Mouse (Mus musculus) adrenal gland, adult 8-10 months (tissue): ENCODE measurements around the gene Prpf18. TPM values are rescaled to one million over a fixed set of nuclear protein-coding genes. Genes with fewer than 3 reads are reported as not detected.
A peak's percentile ranks its signal among the peaks of the same experiment; 100 is the strongest.
"Not testable (repeated sequence)": the region's sequence is repeated elsewhere in the genome, so short reads cannot be mapped to it uniquely, and the experiment has no call there.

Experiments
- DNase-seq: peaks from one replicate; pipeline ENCODE4 v3.0.0; 2022
- total RNA-seq, 4 experiments: library from RNA; stranded (reverse); gene quantifications; 2 replicates each; pipeline ENCODE4 v1.2.4; 2022

Prpf18 gene
- 10 to 100 TPM; 50.7 to 54.5 (median 51.7) TPM for total RNA-seq

DNA sequence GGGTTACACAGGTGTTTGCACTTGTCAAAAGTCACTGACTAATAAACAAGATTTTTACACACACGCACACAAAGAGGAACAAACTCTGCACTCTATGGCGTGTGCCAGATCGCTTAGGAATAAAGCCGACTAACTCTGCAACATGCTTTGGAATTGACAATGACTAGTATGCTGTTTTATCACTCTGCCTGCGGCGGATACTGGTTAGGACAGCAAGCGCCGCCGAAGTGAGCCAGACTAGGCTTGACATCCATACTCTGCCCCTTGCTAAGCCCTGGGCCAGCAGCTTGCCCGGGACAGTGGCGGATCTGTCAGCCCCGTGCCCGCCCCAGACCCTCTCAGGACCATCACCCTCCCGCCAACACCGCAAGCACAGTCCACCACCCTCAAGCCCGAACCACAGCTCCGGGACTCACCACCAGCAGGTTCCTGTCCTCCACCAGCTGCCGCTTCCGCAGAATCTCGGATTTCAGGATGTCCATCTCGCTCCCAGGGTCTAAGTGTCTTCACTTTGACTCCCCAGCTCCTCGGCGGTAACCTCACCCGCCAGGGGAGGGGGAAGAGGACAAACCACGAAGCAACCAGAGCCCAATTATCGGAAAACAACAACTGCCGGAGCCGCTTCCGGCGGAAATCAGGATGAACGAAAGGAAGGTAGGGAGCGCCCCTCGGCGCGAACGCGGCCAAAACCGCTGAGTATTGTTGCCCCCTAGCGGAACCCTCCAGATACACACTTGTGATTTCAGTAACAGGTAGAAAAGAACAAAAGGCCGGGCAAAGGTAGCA lies at the start of gene Prpf18:
TSS of gene Prpf18 (minus strand) at position 614 of the 786 bp plus-strand sequence.
- DNase-seq: peak; percentile 84

GRCm38 (mm10) chr2:4679886-4680285 lies 28.0 kb upstream of the Prpf18 start:
- no peak for DNase-seq

- DNase-seq: no peak
Observed at GRCm38 (mm10) chr2:4671636-4672035, 19.7 kb upstream of the Prpf18 start.

DNA sequence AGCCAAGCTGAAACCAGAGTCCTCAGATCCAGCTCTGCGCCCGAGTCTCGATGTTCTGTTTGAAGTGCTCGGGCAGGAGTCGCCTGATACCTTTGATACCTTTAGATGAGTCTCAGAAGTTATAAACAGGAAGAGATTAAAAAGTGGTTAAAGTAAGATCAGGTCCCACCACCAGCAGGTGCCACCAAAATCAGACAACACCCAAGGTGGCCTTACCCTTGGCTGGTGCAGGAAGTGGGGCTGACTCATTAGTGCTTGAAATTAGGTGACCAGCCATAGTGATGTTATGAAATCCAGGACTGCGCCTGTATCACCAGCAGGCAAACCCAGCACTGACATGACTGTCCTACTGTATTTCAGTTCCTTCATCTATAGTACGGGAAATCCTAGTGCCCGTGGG lies 17.8 kb upstream of the Prpf18 start:
- DNase-seq: no peak

DNA sequence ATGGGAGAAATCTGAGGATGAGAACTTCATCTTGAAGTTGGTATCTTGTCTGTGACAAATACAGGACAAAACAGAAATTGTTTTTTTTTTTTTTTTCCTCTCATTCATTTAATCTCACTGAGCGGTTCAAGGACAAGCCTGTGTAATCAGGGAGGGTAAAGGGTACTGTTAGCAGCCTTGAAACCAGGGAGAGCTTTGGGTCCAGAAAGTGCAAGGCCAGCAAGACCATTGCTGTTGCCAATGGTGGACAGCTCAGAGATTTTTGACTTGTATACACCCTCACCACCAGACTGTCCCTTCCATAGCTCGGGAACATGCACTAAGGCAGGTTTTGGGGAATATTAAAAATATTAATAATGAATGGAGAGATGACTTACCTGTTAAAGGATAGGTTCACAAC lies 16.7 kb upstream of the Prpf18 start:
- DNase-seq: peak; percentile 62

GRCm38 (mm10) chr2:4660677-4661076 lies 8.8 kb upstream of the Prpf18 start:
- DNase-seq: no peak

- DNase-seq: no peak
Observed at GRCm38 (mm10) chr2:4649646-4650045, 2.3 kb downstream of the Prpf18 start.

DNA sequence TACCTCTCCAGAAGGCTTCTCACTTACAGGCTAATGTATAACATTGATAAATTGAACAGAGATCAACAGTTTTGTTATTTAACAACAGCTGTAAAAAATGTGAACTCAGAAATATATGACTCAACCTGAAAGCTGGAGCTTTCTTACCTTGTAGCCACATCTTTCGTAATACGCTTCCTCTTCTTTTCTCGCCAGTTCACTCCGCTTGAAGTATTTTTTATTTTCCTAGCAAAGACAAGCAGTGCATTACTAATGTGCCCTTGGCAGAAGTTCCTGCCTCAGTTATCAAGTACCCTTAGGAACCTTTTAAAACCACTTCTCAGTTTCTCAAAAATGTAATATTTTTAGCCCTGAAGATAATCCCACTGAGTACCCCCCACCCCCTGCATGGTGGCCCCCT lies 3.8 kb downstream of the Prpf18 start:
- no peak for DNase-seq

DNA sequence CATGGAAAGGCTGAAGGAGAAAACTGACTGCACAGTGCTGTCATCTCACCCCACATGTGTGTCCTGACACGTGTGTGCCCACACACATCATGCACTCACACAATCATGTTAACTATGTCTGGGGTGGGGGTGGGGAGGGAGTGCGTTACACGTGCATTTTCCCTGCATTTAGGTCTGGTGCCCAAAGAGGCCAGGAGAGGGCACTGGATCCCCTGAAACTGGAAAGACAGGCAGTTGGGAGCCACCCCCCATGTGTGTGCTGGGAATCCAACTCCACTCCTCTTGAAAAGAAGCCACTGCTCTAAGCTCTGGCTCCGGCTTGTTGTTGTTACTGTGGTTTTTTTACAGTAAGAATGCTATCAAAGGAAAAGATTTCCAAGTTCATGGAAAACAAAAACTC lies 6.8 kb downstream of the Prpf18 start:
- no peak for DNase-seq

GRCm38 (mm10) chr2:4638189-4638588 lies 13.7 kb downstream of the Prpf18 start:
- DNase-seq: no peak

GRCm38 (mm10) chr2:4636656-4637055 lies 15.3 kb downstream of the Prpf18 start:
- peak; percentile 51 for DNase-seq

DNA sequence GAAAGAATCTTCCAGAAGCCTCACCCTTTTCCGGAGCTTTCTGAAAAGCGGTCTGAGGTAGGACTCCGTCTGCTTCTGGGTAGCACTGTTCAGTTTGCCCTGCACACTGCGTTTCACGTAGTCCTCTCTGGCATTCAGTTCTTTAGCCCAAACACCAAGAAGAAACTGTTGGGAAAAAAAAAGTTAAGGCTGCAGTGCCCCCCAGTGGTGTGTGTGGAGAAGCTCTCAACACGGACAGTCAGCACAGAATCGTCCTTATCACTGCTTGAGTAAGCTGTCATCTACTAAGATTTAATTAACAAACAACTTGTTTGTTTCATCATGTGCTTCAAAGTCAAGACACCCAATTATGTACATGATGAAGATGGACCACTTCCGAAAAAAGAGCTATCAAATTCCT lies 16.1 kb downstream of the Prpf18 start:
- DNase-seq: no peak

- DNase-seq: no peak
Observed at GRCm38 (mm10) chr2:4630197-4630835, 21.6 kb downstream of the Prpf18 start.

- no peak for DNase-seq
Observed at GRCm38 (mm10) chr2:4629470-4629869, 22.4 kb downstream of the Prpf18 start.

GRCm38 (mm10) chr2:4628920-4629319 lies 23.0 kb downstream of the Prpf18 start:
- no peak for DNase-seq

GRCm38 (mm10) chr2:4626911-4627310 lies 25.0 kb downstream of the Prpf18 start:
- no peak for DNase-seq

DNA sequence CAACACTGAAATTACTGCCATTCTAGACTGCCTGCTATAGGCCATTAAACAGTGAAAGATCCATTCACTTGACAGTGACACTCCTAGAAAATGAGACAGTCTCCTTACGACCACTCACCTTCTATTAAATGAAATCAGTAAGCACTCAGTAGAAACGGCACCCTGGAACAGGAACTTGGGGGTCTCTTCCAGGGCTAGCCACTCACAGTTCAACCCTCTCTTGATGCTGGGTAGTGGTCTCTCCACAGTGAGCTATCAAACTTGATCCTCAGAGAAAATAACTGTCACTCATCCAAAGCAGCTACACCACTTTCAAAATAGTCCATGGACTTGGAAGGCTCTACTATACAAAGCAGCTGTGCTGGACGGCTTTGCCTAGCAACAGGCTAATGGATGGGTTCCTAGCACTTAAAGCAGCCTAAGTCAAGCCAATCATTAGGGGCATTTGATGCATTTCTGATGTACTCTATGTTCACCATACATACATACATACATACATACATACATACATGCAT lies 30.4 kb downstream of the Prpf18 start:
- DNase-seq: no peak

DNA sequence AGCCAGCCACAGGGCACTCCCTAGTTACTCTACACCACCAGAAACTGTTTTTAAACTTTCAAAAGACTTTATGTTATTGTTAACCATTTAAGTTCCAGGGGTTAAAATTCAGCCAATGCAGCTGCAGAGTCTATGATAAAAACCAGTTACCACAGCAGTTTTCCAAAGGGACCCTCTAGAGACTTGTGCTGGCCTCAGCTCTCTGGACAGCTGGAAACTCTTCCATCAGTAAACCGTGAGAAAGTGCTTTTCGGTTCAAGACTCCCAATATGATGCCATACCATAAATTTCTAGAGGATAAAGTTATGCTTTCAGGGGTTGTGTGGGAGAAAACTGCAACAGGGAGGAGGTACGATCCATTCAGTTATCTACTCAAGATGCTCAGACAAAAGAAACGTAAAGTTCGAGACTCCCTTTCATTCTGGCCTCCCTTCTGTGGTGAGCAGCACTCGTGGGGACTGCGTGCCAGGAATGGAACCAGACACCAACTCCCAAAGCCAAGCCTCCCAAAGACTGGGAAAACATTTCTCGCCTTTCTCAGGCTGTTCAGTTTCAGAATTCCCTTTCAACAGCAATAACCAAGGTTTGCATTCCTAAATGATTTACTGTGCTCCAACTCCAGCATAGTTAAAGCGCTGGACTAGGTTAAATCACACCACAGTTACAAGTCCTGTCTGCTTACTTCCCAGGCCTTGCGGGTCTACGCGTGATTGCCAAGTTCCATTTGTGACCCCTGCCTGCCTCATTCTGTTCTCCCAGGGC lies 31.1 kb downstream of the Prpf18 start:
- DNase-seq: no peak

DNA sequence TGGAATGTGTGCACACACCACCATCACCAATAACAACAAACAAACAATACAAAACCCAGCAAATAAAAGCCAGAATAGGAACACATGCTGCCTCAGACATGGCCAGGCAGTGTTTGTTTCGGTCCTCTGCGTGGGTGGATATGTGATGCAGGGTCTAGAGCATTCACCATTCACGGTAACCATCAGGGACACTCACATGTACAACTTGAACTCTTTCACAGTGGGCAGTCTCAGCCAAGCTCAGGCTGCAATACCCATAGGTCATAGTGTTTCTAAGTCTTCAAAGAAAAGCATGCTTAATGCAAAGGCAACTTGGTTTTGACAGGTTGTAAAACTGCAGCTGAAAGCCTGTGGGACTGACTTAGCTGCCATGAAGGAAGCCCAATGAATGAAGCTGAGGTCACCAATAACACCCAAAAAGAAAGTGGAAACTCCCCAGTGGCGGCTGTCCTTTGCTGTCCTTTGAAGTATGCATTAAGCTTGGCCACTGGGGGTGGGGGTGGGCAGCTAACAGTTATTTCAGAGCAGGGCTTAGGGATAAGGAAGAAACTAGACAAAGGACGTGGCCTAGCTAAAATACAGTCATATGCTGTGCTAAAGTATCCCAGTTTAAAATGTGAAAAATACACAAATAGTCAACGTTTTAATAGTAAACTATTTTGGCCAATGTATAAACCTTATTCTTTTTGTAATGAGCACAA lies 31.9 kb downstream of the Prpf18 start:
- no peak for DNase-seq

DNA sequence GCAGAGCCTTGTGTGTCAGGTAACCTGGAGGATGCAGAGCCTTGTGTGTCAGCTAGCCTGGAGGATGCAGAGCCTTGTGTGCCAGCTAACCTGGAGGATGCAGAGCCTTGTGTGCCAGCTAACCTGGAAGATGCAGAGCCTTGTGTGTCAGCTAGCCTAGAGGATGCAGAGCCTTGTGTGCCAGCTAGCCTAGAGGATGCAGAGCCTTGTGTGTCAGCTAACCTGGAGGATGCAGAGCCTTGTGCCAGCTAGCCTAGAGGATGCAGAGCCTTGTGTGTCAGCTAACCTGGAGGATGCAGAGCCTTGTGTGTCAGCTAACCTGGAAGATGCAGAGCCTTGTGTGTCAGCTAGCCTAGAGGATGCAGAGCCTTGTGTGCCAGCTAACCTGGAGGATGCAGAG lies 32.8 kb downstream of the Prpf18 start:
- DNase-seq: not testable (repeated sequence)

DNA sequence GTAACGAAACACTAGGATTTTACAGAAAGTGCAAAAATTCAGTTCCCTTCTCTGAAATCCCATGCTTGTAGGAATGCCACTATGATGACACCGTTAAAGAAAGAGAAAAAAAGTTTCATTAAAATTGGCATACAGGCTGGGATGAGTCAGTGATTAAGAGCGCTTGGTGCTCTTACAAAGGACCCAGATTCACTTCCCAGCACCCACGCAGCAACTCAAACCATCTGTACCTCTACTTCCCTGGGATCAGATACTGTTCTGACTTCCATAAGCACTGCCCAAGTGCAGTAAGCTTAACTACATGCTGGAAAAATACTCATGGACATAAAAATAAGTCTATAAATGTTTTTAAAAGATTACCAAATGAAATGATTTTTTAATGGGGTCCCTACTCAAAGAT lies 34.9 kb downstream of the Prpf18 start:
- DNase-seq: no peak

DNA sequence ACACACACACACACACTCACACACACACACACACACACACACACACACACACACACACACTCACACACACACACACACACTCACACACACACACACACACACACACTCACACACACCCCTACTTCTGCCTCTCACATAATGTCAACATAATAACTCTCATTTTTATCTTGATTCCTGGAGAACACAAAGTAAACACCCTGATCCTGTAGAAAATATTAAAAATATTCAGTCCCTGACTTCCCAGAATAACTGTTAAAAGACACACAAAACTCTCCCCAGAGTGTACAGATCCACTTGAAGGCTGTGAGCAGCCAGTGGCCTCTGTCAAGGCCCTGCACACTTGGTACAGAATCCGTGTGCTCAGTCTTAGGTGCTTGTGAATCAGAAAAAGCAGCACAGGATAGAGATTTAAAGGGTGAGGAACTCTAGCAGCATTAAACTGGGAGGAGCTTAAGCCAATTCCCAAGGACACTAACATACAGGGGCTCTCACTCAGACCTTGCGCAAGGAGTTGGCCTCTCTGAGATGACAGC lies 36.8 kb downstream of the Prpf18 start:
- DNase-seq: no peak
